Mouse (Mus musculus) heart, adult 2 months (tissue): ENCODE measurements around the gene Zfhx2.

Experiments used
- CTCF ChIP-seq: fragments of 200-600 bp; IDR thresholded peaks from 2 replicates; pipeline ENCODE4 v1.8.1; 2022; ENCODE audit warnings: antibody characterized with exemption, mild to moderate bottlenecking, moderate library complexity
- EP300 ChIP-seq: fragments of 200-500 bp; IDR thresholded peaks from 2 replicates; pipeline ENCODE4 v1.6.1; 2011; ENCODE audit warnings: low read depth, low read length, control low read depth; ENCODE audit not compliant: insufficient read depth
- POLR2A ChIP-seq: fragments of 200-500 bp; IDR thresholded peaks from 2 replicates; pipeline ENCODE4 v1.6.1; 2011; ENCODE audit warnings: mild to moderate bottlenecking, low read depth, low read length, control low read depth; ENCODE audit not compliant: insufficient read depth

- TF ChIP-seq CTCF, result no peak
- TF ChIP-seq EP300, result no peak
- no peak for TF ChIP-seq POLR2A
These were observed 6.1 kb downstream of the Zfhx2 start for GRCm38 (mm10) chr14:55086009-55086514.
